Mouse (Mus musculus): ENCODE measurements at regions not wholly inside any gene's neighbourhood (a gene's known extent, or its start where the extent isn't known, plus 50 kb on each side); places are given as distances from the start of the nearest gene placed in this dataset.
A peak's percentile ranks its signal among the peaks of the same experiment; 100 is the strongest.
"Not testable (repeated sequence)": the region's sequence is repeated elsewhere in the genome, so short reads cannot be mapped to it uniquely, and the experiment has no call there.

DNA sequence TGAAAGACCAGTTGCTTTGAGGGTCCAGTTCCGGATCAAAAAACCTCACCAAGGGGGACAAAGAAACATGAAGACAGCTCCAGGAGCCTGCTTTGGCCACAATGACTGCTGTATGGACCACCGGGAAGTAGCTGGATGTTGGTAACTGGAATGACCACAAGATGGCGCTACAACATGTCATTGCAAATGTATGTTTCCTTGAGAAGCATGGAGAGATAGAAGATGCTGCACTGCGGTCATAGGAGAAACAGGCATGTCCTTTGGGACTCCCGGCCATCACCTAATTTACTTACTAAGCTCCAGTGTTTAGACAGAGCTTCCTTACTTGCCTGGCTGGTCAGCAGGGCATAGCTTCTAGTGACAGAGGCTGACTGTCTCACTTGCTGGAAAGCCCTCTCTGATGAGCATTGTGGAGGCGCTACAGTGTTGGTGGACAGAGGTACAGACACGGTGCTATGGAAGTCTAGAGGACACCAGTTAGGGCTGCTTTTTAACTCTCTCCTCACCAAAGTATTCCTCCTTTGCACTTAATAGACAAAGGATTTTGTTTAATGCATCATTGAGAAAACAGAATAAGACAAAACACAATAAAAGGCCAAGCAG, 118.2 kb downstream of the Tcp10c start:
- no peaks in the 10 kb centered on the region for H3K36me3 ChIP-seq
- H3K4me1 ChIP-seq (replicated peaks) = 0 out of 2 replicates have a peak, but pooled peaks cover 2% of the 10 kb centered on the region
- no peak overlapping the region for H3K27ac ChIP-seq
- H3K4me3 ChIP-seq (replicated peaks) = no peak overlapping the region
- no peak for ATAC-seq (ENCODE audit: insufficient number of reproducible peaks, insufficient read depth, low FRiP score, low TSS enrichment, low read depth)
- H3K27me3 ChIP-seq = no peaks in the 10 kb centered on the region
- no peak overlapping the region for H3K4me2 ChIP-seq
- 17% methylated on average over 7 of the region's 7 CpGs for WGBS
- no peak overlapping the region for H3K9ac ChIP-seq (replicated peaks)
- H3K9me3 ChIP-seq = no peaks in the 10 kb centered on the region

DNA sequence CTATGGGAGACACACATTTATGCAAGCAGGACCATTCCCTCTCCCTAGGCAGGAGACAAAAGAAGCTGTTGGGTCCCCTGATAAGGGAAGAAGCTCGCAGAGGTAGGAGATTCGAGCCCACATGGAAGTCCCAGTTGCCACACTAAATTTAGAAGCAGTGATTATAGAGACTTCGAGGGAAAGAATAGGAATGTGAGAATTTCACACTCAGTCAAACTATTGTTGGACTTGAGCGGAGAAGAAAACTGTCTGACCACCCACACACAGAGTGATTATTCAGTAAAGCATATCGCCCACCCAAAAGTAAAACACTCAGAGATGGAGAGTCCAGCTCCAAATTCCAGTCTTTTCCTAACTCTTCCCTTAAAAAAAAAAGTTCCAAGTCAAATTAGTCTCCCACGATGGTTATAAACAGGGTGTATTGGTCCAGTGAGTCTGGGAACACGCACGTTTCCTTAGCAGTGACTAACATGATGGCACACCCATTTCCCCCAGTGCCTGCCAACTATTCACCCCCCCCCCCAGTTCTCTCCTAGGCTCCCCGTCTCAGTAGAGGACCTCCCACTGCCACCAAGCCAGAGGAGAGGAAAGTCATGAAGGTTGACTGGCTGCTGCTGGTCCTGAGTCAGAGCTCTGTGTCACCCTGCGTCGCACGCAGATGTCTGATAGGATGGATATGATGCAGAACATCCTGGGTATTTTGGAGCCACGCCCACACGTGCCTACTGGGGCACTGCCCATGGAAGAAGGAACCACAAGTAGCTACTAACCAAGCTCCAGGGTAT, 120.1 kb downstream of the Tcp10c start:
- 81% methylated on average over 14 of the region's 14 CpGs for WGBS
- no peak overlapping the region for H3K4me3 ChIP-seq (replicated peaks)
- no peak overlapping the region for H3K27ac ChIP-seq
- H3K9ac ChIP-seq (replicated peaks) = no peak overlapping the region
- no peaks in the 10 kb centered on the region for H3K9me3 ChIP-seq
- peaks cover 9% of the 10 kb centered on the region for H3K4me1 ChIP-seq (replicated peaks)
- no peak overlapping the region for H3K4me2 ChIP-seq
- no peaks in the 10 kb centered on the region for H3K36me3 ChIP-seq
- no peaks in the 10 kb centered on the region for H3K27me3 ChIP-seq
- no peak for ATAC-seq (ENCODE audit: insufficient number of reproducible peaks, insufficient read depth, low FRiP score, low TSS enrichment, low read depth)

DNA sequence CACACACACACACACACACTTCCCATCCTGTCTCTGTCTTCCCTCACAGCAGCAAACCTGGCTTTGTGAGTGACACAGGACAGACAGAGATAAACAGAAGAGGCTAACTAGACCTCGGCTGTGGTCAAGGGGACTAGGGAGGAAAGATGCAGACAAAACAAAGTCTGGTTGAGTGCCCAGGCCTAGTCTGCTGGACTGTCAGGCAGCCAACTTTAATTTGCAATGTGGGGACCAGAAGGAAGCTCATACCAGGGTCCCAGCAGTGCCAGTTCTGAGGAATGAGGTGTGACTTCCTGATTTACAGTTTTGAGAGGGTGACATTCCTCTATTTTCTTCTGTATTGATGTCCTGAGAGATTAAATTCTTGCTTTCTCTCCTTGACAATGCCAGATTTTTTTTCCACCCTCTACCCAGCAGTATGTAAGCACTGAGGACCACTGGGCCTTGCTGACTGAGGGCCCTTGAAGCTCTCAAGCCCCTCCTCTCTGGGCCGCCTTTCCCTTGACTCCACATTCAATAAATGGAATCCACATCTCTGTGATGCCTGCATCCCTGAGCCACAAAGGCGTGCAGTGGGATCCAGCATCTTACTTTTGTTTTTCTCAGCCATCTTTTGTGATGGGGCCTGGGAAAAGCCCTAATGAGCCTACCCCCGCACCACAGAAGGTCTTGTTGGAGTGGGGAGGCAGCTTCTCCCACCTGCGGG, 124.6 kb downstream of the Tcp10c start:
- 10% methylated on average over 5 of the region's 5 CpGs for WGBS
- no peaks in the 10 kb centered on the region for H3K27me3 ChIP-seq
- peak overlapping the region; percentile 80 for H3K27ac ChIP-seq
- no peak overlapping the region for H3K4me3 ChIP-seq (replicated peaks)
- H3K9ac ChIP-seq (replicated peaks) = no peak overlapping the region
- no peaks in the 10 kb centered on the region for H3K9me3 ChIP-seq
- no peaks in the 10 kb centered on the region for H3K36me3 ChIP-seq
- H3K4me1 ChIP-seq (replicated peaks) = peaks cover 22% of the 10 kb centered on the region
- ATAC-seq (ENCODE audit: insufficient number of reproducible peaks, insufficient read depth, low FRiP score, low TSS enrichment, low read depth) = peak; percentile 53; the same call in 1 of the 2 replicates
- H3K4me2 ChIP-seq = peak overlapping the region; percentile 39

DNA sequence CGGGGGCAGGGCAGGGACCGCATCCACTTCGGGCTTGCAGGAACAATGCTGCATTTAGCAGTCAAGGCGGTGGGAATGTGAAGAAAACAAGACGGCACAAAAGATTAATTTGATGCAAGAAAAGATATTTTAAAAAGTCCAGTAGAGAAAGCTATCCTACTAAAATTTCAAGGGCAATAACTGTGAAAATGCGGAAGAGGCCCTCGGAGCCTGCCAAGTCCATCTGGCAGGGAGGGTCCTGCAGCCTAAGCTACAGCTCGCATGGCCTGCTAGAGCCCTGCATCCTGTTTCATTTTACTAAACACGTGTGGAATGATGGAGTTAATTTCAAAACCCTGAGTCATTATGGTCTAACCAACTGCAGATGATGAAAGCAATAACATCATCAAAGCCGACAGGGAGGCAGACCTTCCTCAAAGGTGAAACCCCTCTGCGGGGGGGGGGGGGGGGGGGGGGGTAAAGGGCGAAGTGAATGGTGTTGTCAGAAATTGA, 125.2 kb downstream of the Tcp10c start:
- no peaks in the 10 kb centered on the region for H3K9me3 ChIP-seq
- H3K27ac ChIP-seq = peak overlapping the region; percentile 80
- WGBS = 6% methylated on average over 10 of the region's 12 CpGs
- peak overlapping the region; percentile 39 for H3K4me2 ChIP-seq
- H3K4me3 ChIP-seq (replicated peaks) = no peak overlapping the region
- H3K4me1 ChIP-seq (replicated peaks) = peaks cover 22% of the 10 kb centered on the region
- no peaks in the 10 kb centered on the region for H3K36me3 ChIP-seq
- H3K9ac ChIP-seq (replicated peaks) = no peak overlapping the region
- peak; percentile 86 for ATAC-seq (ENCODE audit: insufficient number of reproducible peaks, insufficient read depth, low FRiP score, low TSS enrichment, low read depth)
- H3K27me3 ChIP-seq = no peaks in the 10 kb centered on the region

GRCm38 (mm10) chr17:13481445-13482085, 127.2 kb downstream of the Tcp10c start:
- H3K27me3 ChIP-seq = no peaks in the 10 kb centered on the region
- 88% methylated on average over 7 of the region's 7 CpGs for WGBS
- ATAC-seq (ENCODE audit: insufficient number of reproducible peaks, insufficient read depth, low FRiP score, low TSS enrichment, low read depth) = no peak

GRCm38 (mm10) chr17:13482136-13482535, 127.8 kb downstream of the Tcp10c start:
- Histone ChIP-seq H3K4me2 (no peak overlapping the region), H3K9ac (replicated peaks) (no peak overlapping the region), H3K4me1 (replicated peaks) (peaks cover 22% of the 10 kb centered on the region), H3K9me3 (no peaks in the 10 kb centered on the region), H3K27me3 (no peaks in the 10 kb centered on the region), H3K36me3 (no peaks in the 10 kb centered on the region), H3K27ac (no peak overlapping the region), H3K4me3 (replicated peaks) (no peak overlapping the region)
- ATAC-seq (ENCODE audit: insufficient number of reproducible peaks, insufficient read depth, low FRiP score, low TSS enrichment, low read depth) = no peak
- WGBS = 85% methylated on average over 3 of the region's 3 CpGs

More at GRCm38 (mm10) chr17:13481445-13482085, 127.2 kb downstream of the Tcp10c start:
- Histone ChIP-seq H3K27ac (no peak overlapping the region), H3K4me2 (no peak overlapping the region), H3K36me3 (no peaks in the 10 kb centered on the region), H3K4me1 (replicated peaks) (peaks cover 22% of the 10 kb centered on the region), H3K9ac (replicated peaks) (no peak overlapping the region), H3K9me3 (no peaks in the 10 kb centered on the region), H3K4me3 (replicated peaks) (no peak overlapping the region)

DNA sequence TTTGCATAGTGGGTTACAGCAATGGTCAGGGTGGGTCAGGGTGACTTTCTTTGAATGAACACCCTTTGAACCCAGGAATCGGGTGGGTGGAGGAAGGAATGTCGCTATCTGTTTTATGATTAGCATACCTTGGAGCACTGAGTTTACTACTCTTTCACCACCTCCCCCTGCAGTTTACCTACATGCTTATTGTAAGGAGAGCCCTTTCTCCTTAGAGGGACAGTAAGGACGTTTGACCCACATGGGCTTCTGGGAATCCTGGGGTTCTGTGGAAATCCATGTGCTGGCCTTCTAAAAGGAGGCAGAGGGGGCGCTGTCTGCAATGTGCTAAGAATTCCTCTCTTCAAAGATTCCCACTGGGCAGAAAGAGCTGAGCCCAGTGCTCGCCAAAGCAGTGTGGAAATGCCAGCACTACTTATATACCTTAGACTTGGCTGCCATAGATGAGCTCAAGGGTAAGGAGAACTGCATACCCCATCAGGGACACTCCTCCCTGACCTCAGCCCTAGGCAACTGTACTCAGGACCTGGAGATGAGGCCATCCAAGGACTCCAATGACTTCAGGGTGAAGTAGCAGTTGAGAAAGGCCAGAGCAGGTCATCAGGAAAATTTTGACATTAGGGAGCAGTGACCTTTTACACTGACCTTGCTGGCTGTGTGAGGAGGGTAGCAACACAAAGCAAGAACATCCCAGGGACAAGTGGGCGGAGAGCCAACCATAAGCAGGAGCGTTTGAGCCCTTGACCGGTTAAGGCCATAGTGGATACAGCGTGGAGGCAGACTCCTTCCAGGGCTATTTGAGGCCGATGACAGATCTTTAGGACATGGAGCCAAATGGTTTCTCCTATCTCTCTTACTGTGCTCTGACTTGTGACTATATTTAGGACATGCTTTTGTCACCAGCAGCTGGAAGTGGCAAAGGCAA, 133.2 kb downstream of the Tcp10c start:
- no peaks in the 10 kb centered on the region for H3K4me1 ChIP-seq (replicated peaks)
- H3K9me3 ChIP-seq = no peaks in the 10 kb centered on the region
- H3K27me3 ChIP-seq = no peaks in the 10 kb centered on the region
- H3K4me2 ChIP-seq = no peak overlapping the region
- 81% methylated on average over 10 of the region's 10 CpGs for WGBS
- H3K4me3 ChIP-seq (replicated peaks) = no peak overlapping the region
- H3K36me3 ChIP-seq = no peaks in the 10 kb centered on the region
- no peak overlapping the region for H3K9ac ChIP-seq (replicated peaks)
- no peak overlapping the region for H3K27ac ChIP-seq
- ATAC-seq (ENCODE audit: insufficient number of reproducible peaks, insufficient read depth, low FRiP score, low TSS enrichment, low read depth) = no peak

GRCm38 (mm10) chr17:13488608-13489324, 134.4 kb downstream of the Tcp10c start:
- no peak for ATAC-seq (ENCODE audit: insufficient number of reproducible peaks, insufficient read depth, low FRiP score, low TSS enrichment, low read depth)
- Histone ChIP-seq H3K36me3 (no peaks in the 10 kb centered on the region), H3K4me3 (replicated peaks) (no peak overlapping the region), H3K27me3 (no peaks in the 10 kb centered on the region), H3K4me2 (no peak overlapping the region), H3K27ac (no peak overlapping the region), H3K9ac (replicated peaks) (no peak overlapping the region), H3K9me3 (no peaks in the 10 kb centered on the region), H3K4me1 (replicated peaks) (no peaks in the 10 kb centered on the region)
- 82% methylated on average over 9 of the region's 9 CpGs for WGBS

- not testable (repeated sequence) for H3K27me3 ChIP-seq; H3K36me3 ChIP-seq; H3K4me2 ChIP-seq; H3K27ac ChIP-seq; H3K9ac ChIP-seq (replicated peaks); ATAC-seq (ENCODE audit: insufficient number of reproducible peaks, insufficient read depth, low FRiP score, low TSS enrichment, low read depth); H3K4me1 ChIP-seq (replicated peaks); H3K9me3 ChIP-seq; H3K4me3 ChIP-seq (replicated peaks)
- WGBS = 93% methylated on average over 1 of the region's 1 CpGs
Measured at GRCm38 (mm10) chr17:13492239-13492638, 137.9 kb downstream of the Tcp10c start.
